Mouse (Mus musculus): ENCODE results near the gene Btf3.

GRCm38 (mm10) chr13:98264111-98264510 lies 52.7 kb downstream of the Btf3 start:
- no peak for TF ChIP-seq ZC3H11A (IDR thresholded peaks at IDR 0.05; ENCODE audit: borderline replicate concordance, low read depth, low read length)
- no peak for TF ChIP-seq HCFC1 (IDR thresholded peaks at IDR 0.05; ENCODE audit: borderline replicate concordance, insufficient read depth, low read length)
- TF ChIP-seq CHD2 (IDR thresholded peaks at IDR 0.05; ENCODE audit: low read depth, low read length): no peak
- TF ChIP-seq MAFK (IDR thresholded peaks at IDR 0.05; ENCODE audit: insufficient read depth, low read depth, low read length): no peak
